Mouse (Mus musculus) embryonic fibroblast, embryonic 13.5 days (primary cell): ENCODE results near the gene Olfr1274-ps.
"Not testable (repeated sequence)": the region's sequence is repeated elsewhere in the genome, so short reads cannot be mapped to it uniquely, and the experiment has no call there.

Source experiments
- CTCF ChIP-seq: IDR thresholded peaks from 2 replicates; pipeline ENCODE4 v1.5.1; 2011; ENCODE audit warnings: mild to moderate bottlenecking, control low read depth, low read length, moderate library complexity, borderline replicate concordance; ENCODE audit not compliant: insufficient read depth
- POLR2A ChIP-seq: IDR thresholded peaks from 2 replicates; pipeline ENCODE4 v1.6.1; 2011; ENCODE audit warnings: low read depth, mild to moderate bottlenecking, control low read depth, low read length, moderate library complexity

- not testable (repeated sequence) for TF ChIP-seq CTCF, POLR2A
Measured at GRCm38 (mm10) chr2:90351047-90351446, 47.4 kb upstream of the Olfr1274-ps start.
